Mouse (Mus musculus) lung, postnatal 0 days (tissue): Measurements from ENCODE around the gene Galk2. TPM values are rescaled to one million over a fixed set of nuclear protein-coding genes. Genes with fewer than 3 reads are reported as not detected.

ENCODE experiments used
- ATAC-seq: fragments of 200-750 bp; cut with Nextera tagmentation; 2 replicates; pipeline ENCODE4 v1.8.0; 2017; ENCODE audit warnings: moderate library complexity
- DNase-seq: peaks from one replicate; pipeline ENCODE4 v3.0.0-alpha.2; 2016; ENCODE audit warnings: low spot score
- H3K27ac ChIP-seq: fragments of 300-500 bp; sonication (generic); 2 replicates; pipeline ENCODE4 v1.5.1; 2014; ENCODE audit warnings: antibody characterized with exemption, mild to moderate bottlenecking, low read length, mixed read lengths
- H3K27me3 ChIP-seq: fragments of 300-500 bp; sonication (generic); replicated peaks from 2 replicates; pipeline ENCODE4 v1.6.1; 2014; ENCODE audit warnings: low read length, mixed read lengths; ENCODE audit not compliant: insufficient read depth
- H3K36me3 ChIP-seq: fragments of 300-500 bp; sonication (generic); 2 replicates; pipeline ENCODE4 v1.6.1; 2014; ENCODE audit warnings: low read length, mixed read lengths; ENCODE audit not compliant: insufficient read depth
- H3K4me1 ChIP-seq: fragments of 300-500 bp; sonication (generic); 2 replicates; pipeline ENCODE4 v1.6.1; 2014; ENCODE audit warnings: antibody characterized with exemption, low read depth, low read length, mixed read lengths; ENCODE audit not compliant: insufficient read depth
- H3K4me2 ChIP-seq: fragments of 300-500 bp; sonication (generic); replicated peaks from 2 replicates; pipeline ENCODE4 v1.6.1; 2014; ENCODE audit warnings: low read depth, mild to moderate bottlenecking, low read length, moderate library complexity, mixed read lengths
- H3K4me3 ChIP-seq: fragments of 300-500 bp; sonication (generic); 2 replicates; pipeline ENCODE4 v1.5.1; 2014; ENCODE audit warnings: low read depth, low read length
- H3K9ac ChIP-seq: fragments of 300-500 bp; sonication (generic); replicated peaks from 2 replicates; pipeline ENCODE4 v1.6.1; 2014; ENCODE audit warnings: low read depth, mild to moderate bottlenecking
- H3K9me3 ChIP-seq: fragments of 300-500 bp; sonication (generic); 2 replicates; pipeline ENCODE4 v1.6.1; 2016; ENCODE audit warnings: low read length, mixed read lengths
- CTCF ChIP-seq: IDR thresholded peaks from 2 replicates; pipeline ENCODE4 v1.5.1; 2016; ENCODE audit warnings: antibody characterized with exemption, mild to moderate bottlenecking
- EP300 ChIP-seq: IDR thresholded peaks from 2 replicates; pipeline ENCODE4 v1.6.1; 2016; ENCODE audit warnings: antibody characterized with exemption, mild to moderate bottlenecking, control low read depth
- WGBS: fragments of 180-500 bp; shearing (Covaris S2); extraction: QIAGEN DNeasy Blood & Tissue Kit; methylation state at CpG from one replicate; pipeline ENCODE4 v1.1.7; 2014; 5-methylcytosine and 5-hydroxymethylcytosine counted together
- polyA plus RNA-seq: library from polyadenylated mRNA; unstranded; fragments of >200 nt; fragmentation: Nextera tagmentation; extraction: Ambion mirVana; gene quantifications from 2 replicates; pipeline ENCODE4 v1.2.1, GENCODE M21; 2015

Gene Galk2
- polyA plus RNA-seq, 1 experiment from 2014 or later: 27.1 TPM

GRCm38 (mm10) chr2:126031186-126031900 lies 172.4 kb downstream of the Galk2 start:
- H3K27me3 ChIP-seq: no peaks in the 10 kb centered on the region
- no peak overlapping the region for H3K4me2 ChIP-seq
- no peak overlapping the region for H3K4me3 ChIP-seq
- peak; percentile 73 for DNase-seq
- no peaks in the 10 kb centered on the region for H3K9me3 ChIP-seq
- no peak overlapping the region for H3K9ac ChIP-seq
- WGBS: 25% methylated on average over 8 of the region's 8 CpGs
- H3K36me3 ChIP-seq: no peaks in the 10 kb centered on the region
- H3K4me1 ChIP-seq: no peaks in the 10 kb centered on the region
- H3K27ac ChIP-seq: no peak overlapping the region
- no peak for TF ChIP-seq CTCF
- TF ChIP-seq EP300: peak; percentile 59; the same call in 1 of the 2 replicates
- ATAC-seq: peak; percentile 77

- DNase-seq (no peak), ATAC-seq (no peak)
- Histone ChIP-seq H3K4me2 (no peak overlapping the region), H3K4me3 (no peak overlapping the region), H3K36me3 (no peaks in the 10 kb centered on the region), H3K9me3 (no peaks in the 10 kb centered on the region), H3K4me1 (no peaks in the 10 kb centered on the region), H3K9ac (no peak overlapping the region), H3K27ac (no peak overlapping the region), H3K27me3 (no peaks in the 10 kb centered on the region)
- TF ChIP-seq CTCF: peak; percentile 74
- no peak for TF ChIP-seq EP300
- 65% methylated on average over 8 of the region's 8 CpGs for WGBS
Measured at GRCm38 (mm10) chr2:126033114-126033972, 174.4 kb downstream of the Galk2 start.

Other genes with a start within 250 kb of the Galk2 start
- gene Cep152, start 234.0 kb upstream of the Galk2 start, polyA plus RNA-seq: 1.3 and 1.8 TPM in 2 replicates
- 91.4 and 104 TPM in 2 replicates for gene Eid1, start 186.0 kb upstream of the Galk2 start, polyA plus RNA-seq
- 0.72 and 0.74 TPM in 2 replicates for gene Shc4, start 135.0 kb upstream of the Galk2 start, polyA plus RNA-seq
- gene Secisbp2l, start 76.2 kb upstream of the Galk2 start, polyA plus RNA-seq: 43.3 and 45.3 TPM in 2 replicates
- gene Cops2, start within 50 bp of the Galk2 start, polyA plus RNA-seq: 36.0 and 41.1 TPM in 2 replicates
- gene Fgf7, start 175.5 kb downstream of the Galk2 start, polyA plus RNA-seq: 10.6 and 11.2 TPM in 2 replicates